Mouse (Mus musculus): ENCODE data around the gene R3hdml.

The R3hdml gene

GRCm38 (mm10) chr2:163540231-163541117 lies 48.4 kb downstream of the R3hdml start:
- no peak for DNase-seq (ENCODE audit: low spot score)

DNA sequence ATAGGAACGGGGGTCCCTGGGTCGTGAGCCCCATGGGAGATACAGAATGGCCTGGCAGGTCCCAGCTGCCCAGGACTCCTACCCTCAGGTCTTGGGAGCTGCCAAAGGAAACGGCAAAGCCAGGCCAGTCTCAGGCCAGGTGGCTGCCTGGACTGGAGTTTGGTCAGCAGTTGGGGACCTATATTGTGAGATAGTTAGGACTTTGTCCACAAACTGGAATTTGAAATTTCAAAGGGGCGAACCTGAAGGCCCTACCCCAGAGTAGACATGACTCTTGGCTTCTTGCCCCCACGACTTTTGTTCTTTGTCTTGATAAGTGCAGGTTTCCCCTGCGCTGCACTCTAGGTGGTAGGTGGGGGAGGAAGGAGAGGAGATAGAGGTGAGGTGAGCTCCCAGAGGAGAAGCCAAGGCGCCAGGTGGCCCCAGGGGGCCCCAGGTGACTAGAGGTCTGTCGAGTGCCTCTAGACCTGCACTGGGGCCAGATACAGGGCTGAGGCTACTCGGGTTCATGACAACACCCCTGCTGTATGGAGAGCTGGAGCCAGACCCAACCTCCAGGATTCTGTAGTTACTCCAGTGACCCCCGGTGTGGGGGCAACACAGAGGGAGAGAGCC lies 49.6 kb downstream of the R3hdml start:
- DNase-seq (ENCODE audit: low spot score), result no peak

GRCm38 (mm10) chr2:163542674-163543073 lies 50.6 kb downstream of the R3hdml start:
- no peak for DNase-seq (ENCODE audit: low spot score)

DNA sequence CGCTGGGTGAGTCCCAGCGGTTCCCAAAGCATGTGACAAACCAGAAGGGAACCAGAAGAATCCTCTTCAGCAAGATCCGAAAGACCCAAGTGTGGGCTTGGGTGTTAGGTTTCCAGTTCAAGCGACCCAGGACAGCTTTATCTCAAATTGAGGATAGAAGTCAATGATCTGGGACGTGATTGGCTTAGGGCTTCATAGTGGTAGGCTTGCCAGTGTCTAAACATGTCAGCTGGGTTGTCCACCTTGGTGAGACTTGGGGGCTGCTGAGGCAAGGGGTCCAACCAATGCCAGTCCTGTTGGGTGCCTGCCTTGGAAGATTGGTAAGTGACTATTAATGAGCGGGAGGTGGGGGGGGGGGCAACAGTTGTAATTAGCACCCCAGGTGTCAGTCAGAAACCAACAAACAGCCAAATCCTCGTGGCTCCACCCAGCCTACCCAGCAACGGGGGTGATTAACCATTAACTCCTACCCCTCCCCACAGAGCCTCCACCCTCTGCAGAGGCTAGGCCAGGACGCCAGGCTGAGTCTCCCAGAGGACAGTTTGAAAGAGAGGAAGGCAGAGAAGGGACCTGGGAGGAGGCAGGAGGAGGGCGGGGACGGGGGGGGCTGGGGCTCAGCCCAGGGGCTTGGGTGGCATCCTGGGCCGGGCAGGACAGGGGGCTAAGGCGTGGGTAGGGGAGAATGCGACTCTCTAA lies 54.7 kb downstream of the R3hdml start:
- DNase-seq (ENCODE audit: low spot score), result no peak

DNA sequence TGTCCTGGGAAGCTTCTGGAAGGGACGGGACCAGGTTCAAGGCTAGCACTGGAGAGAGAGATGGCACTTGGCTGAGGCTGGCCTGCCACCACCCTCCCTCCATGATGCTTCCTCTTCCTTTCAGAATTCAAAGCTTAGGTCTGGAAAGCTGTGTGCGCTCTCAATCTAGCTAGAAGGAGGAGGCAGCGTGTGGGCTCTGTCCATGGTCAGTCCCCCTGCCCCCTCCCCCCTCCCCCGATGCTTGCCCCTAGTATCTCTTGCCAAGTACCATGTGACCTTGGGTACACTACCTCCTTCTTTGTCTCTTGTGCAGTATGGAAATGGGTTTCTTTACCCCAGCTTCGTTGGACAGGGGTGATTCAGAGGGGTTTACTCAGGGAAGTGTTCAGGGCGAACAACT lies 56.7 kb downstream of the R3hdml start:
- no peak for DNase-seq (ENCODE audit: low spot score)

DNA sequence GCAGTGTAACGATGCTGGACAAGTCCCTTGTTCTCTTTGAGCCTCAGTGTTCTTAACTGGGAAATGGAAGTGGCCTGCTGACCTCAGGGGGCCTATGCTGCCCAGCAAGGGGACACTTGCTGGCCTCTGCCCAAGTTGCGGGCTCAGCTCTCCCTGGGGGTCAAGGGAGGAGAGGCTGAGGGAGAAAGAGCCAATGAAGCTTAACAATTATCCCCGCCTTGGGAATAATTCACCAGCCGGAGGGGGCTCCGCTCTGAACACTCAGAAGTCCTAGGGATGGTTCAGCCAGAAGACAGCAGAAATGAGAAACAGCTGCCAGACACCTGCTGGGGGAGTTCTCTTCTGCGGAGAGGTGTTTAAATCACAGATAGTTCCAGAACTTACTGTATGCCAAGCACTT lies 57.7 kb downstream of the R3hdml start:
- no peak for DNase-seq (ENCODE audit: low spot score)
